Mouse (Mus musculus) stomach, postnatal 0 days (tissue): ENCODE measurements around the gene Sept5.

ENCODE experiments used
- CTCF ChIP-seq: IDR thresholded peaks from 2 replicates; pipeline ENCODE4 v1.5.1; 2016; ENCODE audit warnings: antibody characterized with exemption, low read depth, mild to moderate bottlenecking, moderate library complexity
- EP300 ChIP-seq: optimal IDR thresholded peaks from 2 replicates; pipeline ENCODE3; 2016; ENCODE audit warnings: antibody characterized with exemption

- no peak for TF ChIP-seq EP300
- no peak for TF ChIP-seq CTCF
These were observed 42.3 kb upstream of the Sept5 start for GRCm38 (mm10) chr16:18672027-18672426.
